Mouse (Mus musculus): ENCODE data around the gene Sec61a2.

Gene Sec61a2

GRCm38 (mm10) chr2:5894843-5895570 is at the start of gene Sec61a2:
Sec61a2 (minus strand) TSS chr2:5895432.
- peak; percentile 99 for DNase-seq (ENCODE audit: low read depth, low spot score)
- H3K36me3 ChIP-seq (ENCODE audit: control insufficient read depth, insufficient read depth, low read length, poor library complexity, severe bottlenecking): 0 out of 2 replicates have a peak, but pooled peaks cover 2% of the 10 kb centered on the region
- no peaks in the 10 kb centered on the region for H3K27me3 ChIP-seq (ENCODE audit: control insufficient read depth, insufficient read depth, low read length, poor library complexity, severe bottlenecking)

DNA sequence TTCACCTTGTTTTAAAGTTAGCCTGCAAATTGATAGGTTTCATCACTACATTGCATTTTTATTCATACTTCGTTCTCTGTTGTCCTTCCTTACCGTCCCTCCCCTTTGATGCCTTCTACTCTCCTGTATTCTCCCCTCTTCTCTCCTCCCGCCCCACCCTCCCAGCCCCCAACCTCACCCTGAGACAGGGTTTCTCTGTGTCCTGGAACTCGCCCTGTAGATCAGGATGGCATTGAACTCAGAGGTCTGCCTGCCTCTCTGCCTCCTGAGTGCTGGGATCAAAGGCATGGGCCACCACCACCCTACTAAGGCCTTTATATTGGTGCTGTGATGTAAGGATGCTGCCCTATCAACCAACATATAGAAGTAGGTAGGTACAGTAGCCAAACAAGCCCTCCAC is 47.8 kb upstream of the Sec61a2 start:
- no peaks in the 10 kb centered on the region for H3K36me3 ChIP-seq (ENCODE audit: control insufficient read depth, insufficient read depth, low read length, poor library complexity, severe bottlenecking)
- no peak for DNase-seq (ENCODE audit: low read depth, low spot score)
- no peaks in the 10 kb centered on the region for H3K27me3 ChIP-seq (ENCODE audit: control insufficient read depth, insufficient read depth, low read length, poor library complexity, severe bottlenecking)

GRCm38 (mm10) chr2:5942416-5943032 is 47.3 kb upstream of the Sec61a2 start, which contains the start of gene Dhtkd1:
Dhtkd1 (minus strand) TSS chr2:5942792.
- Histone ChIP-seq H3K27me3 (ENCODE audit: control insufficient read depth, insufficient read depth, low read length, poor library complexity, severe bottlenecking) (no peaks in the 10 kb centered on the region), H3K36me3 (ENCODE audit: control insufficient read depth, insufficient read depth, low read length, poor library complexity, severe bottlenecking) (no peaks in the 10 kb centered on the region)
- DNase-seq (ENCODE audit: low read depth, low spot score): no peak

DNA sequence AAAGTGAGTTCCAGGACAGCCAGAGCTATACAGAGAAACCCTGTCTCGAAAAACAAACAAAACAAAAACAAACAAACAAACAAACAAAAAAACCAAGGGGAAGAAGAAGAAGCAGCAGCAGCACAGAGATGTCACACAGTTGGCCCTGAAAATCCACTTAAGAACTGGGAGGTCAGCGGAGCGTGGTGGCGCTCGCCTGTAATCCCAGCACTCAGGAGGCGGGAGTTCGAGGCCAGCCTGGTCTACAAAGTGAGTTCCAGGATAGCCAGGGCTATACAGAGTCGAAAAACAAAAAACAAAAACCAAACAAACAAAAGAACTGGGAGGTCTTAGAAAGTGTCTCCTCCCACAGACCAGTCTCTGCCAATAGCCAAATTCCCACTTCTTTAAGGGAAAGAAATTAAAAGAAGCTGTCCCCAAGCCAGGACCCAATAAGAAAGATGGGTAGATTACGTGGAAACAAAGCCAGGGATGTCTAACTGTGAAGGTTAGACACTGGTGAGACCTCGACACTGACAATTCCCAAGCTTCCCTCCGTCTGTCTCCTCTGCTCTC is 46.7 kb upstream of the Sec61a2 start:
- Histone ChIP-seq H3K27me3 (ENCODE audit: control insufficient read depth, insufficient read depth, low read length, poor library complexity, severe bottlenecking) (no peaks in the 10 kb centered on the region), H3K36me3 (ENCODE audit: control insufficient read depth, insufficient read depth, low read length, poor library complexity, severe bottlenecking) (no peaks in the 10 kb centered on the region)
- no peak for DNase-seq (ENCODE audit: low read depth, low spot score)

- DNase-seq (ENCODE audit: low read depth, low spot score): no peak
- no peaks in the 10 kb centered on the region for H3K36me3 ChIP-seq (ENCODE audit: control insufficient read depth, insufficient read depth, low read length, poor library complexity, severe bottlenecking)
- no peaks in the 10 kb centered on the region for H3K27me3 ChIP-seq (ENCODE audit: control insufficient read depth, insufficient read depth, low read length, poor library complexity, severe bottlenecking)
These were observed 45.7 kb upstream of the Sec61a2 start for GRCm38 (mm10) chr2:5940936-5941335.

DNA sequence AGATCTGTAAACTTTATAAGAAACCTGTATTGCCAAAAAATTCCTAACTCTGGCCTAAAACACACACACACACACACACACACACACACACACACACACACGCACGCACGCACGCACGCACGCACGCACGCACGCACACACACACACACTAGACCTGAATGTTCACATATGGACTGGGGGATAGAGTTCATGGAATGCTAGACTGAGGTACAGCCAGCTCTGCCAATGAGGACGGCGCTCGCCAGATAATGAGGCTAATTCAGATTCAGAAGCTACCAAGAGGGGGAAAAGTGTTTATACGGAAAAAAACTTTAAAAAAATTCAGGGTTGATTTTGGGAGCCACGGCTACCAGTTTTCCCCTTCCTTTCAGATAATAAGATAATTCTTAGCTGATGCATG is 44.7 kb upstream of the Sec61a2 start:
- no peak for DNase-seq (ENCODE audit: low read depth, low spot score)
- Histone ChIP-seq H3K36me3 (ENCODE audit: control insufficient read depth, insufficient read depth, low read length, poor library complexity, severe bottlenecking) (no peaks in the 10 kb centered on the region), H3K27me3 (ENCODE audit: control insufficient read depth, insufficient read depth, low read length, poor library complexity, severe bottlenecking) (no peaks in the 10 kb centered on the region)

GRCm38 (mm10) chr2:5939319-5939718 is 44.1 kb upstream of the Sec61a2 start:
- Histone ChIP-seq H3K36me3 (ENCODE audit: control insufficient read depth, insufficient read depth, low read length, poor library complexity, severe bottlenecking) (no peaks in the 10 kb centered on the region), H3K27me3 (ENCODE audit: control insufficient read depth, insufficient read depth, low read length, poor library complexity, severe bottlenecking) (no peaks in the 10 kb centered on the region)
- no peak for DNase-seq (ENCODE audit: low read depth, low spot score)

GRCm38 (mm10) chr2:5936550-5936949 is 41.3 kb upstream of the Sec61a2 start:
- DNase-seq (ENCODE audit: low read depth, low spot score): no peak
- Histone ChIP-seq H3K27me3 (ENCODE audit: control insufficient read depth, insufficient read depth, low read length, poor library complexity, severe bottlenecking) (no peaks in the 10 kb centered on the region), H3K36me3 (ENCODE audit: control insufficient read depth, insufficient read depth, low read length, poor library complexity, severe bottlenecking) (no peaks in the 10 kb centered on the region)

GRCm38 (mm10) chr2:5936068-5936467 is 40.8 kb upstream of the Sec61a2 start:
- H3K27me3 ChIP-seq (ENCODE audit: control insufficient read depth, insufficient read depth, low read length, poor library complexity, severe bottlenecking): no peaks in the 10 kb centered on the region
- DNase-seq (ENCODE audit: low read depth, low spot score): no peak
- no peaks in the 10 kb centered on the region for H3K36me3 ChIP-seq (ENCODE audit: control insufficient read depth, insufficient read depth, low read length, poor library complexity, severe bottlenecking)

- DNase-seq (ENCODE audit: low read depth, low spot score): no peak
- Histone ChIP-seq H3K36me3 (ENCODE audit: control insufficient read depth, insufficient read depth, low read length, poor library complexity, severe bottlenecking) (no peaks in the 10 kb centered on the region), H3K27me3 (ENCODE audit: control insufficient read depth, insufficient read depth, low read length, poor library complexity, severe bottlenecking) (no peaks in the 10 kb centered on the region)
These were observed 39.7 kb upstream of the Sec61a2 start for GRCm38 (mm10) chr2:5934936-5935335.

DNA sequence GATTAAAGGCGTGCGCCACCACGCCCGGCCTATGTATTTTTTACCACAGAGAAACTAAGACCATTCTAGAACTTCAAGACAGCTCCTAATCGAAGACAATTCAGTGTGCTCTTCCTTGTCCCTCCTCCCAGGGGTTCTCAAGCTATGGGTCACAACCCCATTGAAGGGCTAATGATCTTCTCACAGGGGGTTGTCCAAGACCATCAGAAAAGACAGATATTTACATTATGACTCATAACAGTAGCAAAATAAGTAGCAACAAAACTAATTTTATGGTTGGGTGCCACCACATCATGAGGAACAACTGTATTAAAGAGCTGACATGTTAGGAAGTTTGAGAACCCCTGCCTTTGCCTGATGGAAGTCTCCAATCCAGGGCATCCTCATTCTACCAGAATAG is 36.7 kb upstream of the Sec61a2 start:
- Histone ChIP-seq H3K27me3 (ENCODE audit: control insufficient read depth, insufficient read depth, low read length, poor library complexity, severe bottlenecking) (no peaks in the 10 kb centered on the region), H3K36me3 (ENCODE audit: control insufficient read depth, insufficient read depth, low read length, poor library complexity, severe bottlenecking) (no peaks in the 10 kb centered on the region)
- no peak for DNase-seq (ENCODE audit: low read depth, low spot score)

DNA sequence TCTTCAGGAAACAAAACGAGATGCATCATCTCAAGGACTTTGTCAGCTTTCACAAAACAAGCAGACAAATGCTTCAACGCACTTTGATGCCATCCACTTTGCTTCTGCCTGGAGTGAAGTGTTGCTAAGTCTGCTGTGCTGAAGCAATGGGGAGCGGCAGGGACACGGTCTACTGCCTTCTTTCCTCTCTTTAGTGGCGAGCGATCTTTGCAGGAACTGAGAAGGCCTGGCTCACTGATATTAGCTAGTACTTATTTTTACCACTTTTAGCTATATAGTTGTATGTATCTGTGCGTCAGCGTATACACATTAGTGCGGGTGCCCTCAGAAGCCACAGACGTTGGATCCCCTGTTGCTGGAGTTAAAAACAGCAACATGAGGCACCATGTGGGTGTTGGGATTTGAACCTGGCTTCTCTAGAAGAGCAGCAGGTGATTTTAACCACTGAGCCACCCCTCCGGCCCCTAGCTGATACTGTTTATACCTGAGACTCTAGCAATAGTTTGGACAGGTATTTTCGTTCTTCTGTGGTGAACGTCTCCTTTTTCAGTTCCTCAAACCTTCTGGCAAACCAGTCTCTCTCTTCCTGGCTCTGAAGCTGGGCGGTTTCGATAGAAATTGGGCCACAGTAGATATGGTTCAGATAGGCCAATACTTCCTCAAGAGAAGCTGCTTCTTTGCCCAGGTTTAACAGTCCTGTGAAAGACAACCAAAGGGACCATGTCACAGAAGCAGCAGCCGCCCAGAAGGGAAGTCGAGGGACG is 35.2 kb upstream of the Sec61a2 start:
- Histone ChIP-seq H3K27me3 (ENCODE audit: control insufficient read depth, insufficient read depth, low read length, poor library complexity, severe bottlenecking) (no peaks in the 10 kb centered on the region), H3K36me3 (ENCODE audit: control insufficient read depth, insufficient read depth, low read length, poor library complexity, severe bottlenecking) (no peaks in the 10 kb centered on the region)
- DNase-seq (ENCODE audit: low read depth, low spot score): peak; percentile 79

GRCm38 (mm10) chr2:5929793-5930192 is 34.6 kb upstream of the Sec61a2 start:
- no peak for DNase-seq (ENCODE audit: low read depth, low spot score)
- no peaks in the 10 kb centered on the region for H3K36me3 ChIP-seq (ENCODE audit: control insufficient read depth, insufficient read depth, low read length, poor library complexity, severe bottlenecking)
- no peaks in the 10 kb centered on the region for H3K27me3 ChIP-seq (ENCODE audit: control insufficient read depth, insufficient read depth, low read length, poor library complexity, severe bottlenecking)

DNA sequence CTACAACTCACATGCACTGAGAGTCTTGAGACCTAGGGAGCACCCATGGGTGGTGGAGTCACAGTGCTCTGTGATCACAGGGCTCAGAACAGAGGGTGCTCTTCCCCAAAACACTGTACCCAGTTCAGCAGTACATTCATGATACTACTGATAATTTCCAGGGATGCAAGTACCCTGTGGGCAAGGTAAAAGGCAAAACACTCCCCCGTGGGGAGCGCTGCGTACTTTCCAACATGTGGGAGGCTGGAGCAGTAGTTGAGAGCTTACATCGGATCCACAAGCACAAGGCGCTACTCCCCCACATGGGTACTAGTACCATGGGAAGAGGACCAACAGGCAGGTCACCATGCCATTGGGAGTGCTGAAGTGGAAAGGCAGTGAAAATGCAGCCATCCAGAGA is 32.2 kb upstream of the Sec61a2 start:
- no peak for DNase-seq (ENCODE audit: low read depth, low spot score)
- no peaks in the 10 kb centered on the region for H3K36me3 ChIP-seq (ENCODE audit: control insufficient read depth, insufficient read depth, low read length, poor library complexity, severe bottlenecking)
- no peaks in the 10 kb centered on the region for H3K27me3 ChIP-seq (ENCODE audit: control insufficient read depth, insufficient read depth, low read length, poor library complexity, severe bottlenecking)

DNA sequence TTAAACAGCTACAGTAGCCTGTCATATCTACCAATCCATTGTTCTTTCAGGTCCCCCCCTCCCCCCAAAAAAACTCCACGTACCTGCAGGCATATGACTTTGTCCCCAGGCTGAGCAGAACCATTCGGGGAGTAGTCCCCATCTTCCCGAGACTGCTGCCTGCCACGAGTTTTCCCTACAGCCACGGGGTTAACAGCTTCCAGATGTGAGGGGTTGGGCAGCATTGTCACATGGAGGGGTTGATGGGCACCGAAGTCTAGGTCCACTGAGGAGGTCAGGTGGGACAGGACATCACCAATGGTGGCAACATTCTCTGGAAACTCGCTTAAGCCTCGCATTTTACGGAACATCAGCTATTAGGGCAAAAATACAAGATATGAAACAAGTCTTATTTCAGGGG is 28.6 kb upstream of the Sec61a2 start:
- DNase-seq (ENCODE audit: low read depth, low spot score): no peak
- no peaks in the 10 kb centered on the region for H3K36me3 ChIP-seq (ENCODE audit: control insufficient read depth, insufficient read depth, low read length, poor library complexity, severe bottlenecking)

More for the DNA sequence above, 28.6 kb upstream of the Sec61a2 start:
- no peaks in the 10 kb centered on the region for H3K27me3 ChIP-seq (ENCODE audit: control insufficient read depth, insufficient read depth, low read length, poor library complexity, severe bottlenecking)

All from splenic B cell, adult 2 months (primary cell).